Mouse (Mus musculus) natural killer cell, adult 2 months (primary cell): ENCODE results near the gene Xylt2.

Source experiments
- DNase-seq, 2 experiments: peaks; one replicate each; pipeline ENCODE4 v3.0.0; 2022; ENCODE audit warnings: low spot score in 2 of 2

The Xylt2 gene

GRCm38 (mm10) chr11:94615494-94615893 lies 61.8 kb downstream of the Xylt2 start:
- no peak for DNase-seq

- no peak for DNase-seq
Observed at GRCm38 (mm10) chr11:94614603-94615002, 62.7 kb downstream of the Xylt2 start.
